Mouse (Mus musculus): ENCODE results near the gene Pelo. TPM values are rescaled to one million over a fixed set of nuclear protein-coding genes. Genes with fewer than 3 reads are reported as not detected.

Gene Pelo
- total RNA-seq (2021): 10 to 100 TPM; 10.3 to 11.1 TPM
- long read RNA-seq, experiment 1, transcript Pelo-201 (2 exons, 1,600 nt): major isoform, 7 of 7 reads
- long read RNA-seq, experiment 1, partial matches to known transcripts: 0 of 7 reads
- long read RNA-seq, experiment 1, other reads (novel, unspliced or antisense): 0 of 7 reads
- long read RNA-seq, experiment 2, transcript Pelo-201 (2 exons, 1,600 nt): major isoform, 9 of 11 reads
- long read RNA-seq, experiment 2, partial matches to known transcripts: 0 of 11 reads
- long read RNA-seq, experiment 2, other reads (novel, unspliced or antisense): 2 of 11 reads

DNA sequence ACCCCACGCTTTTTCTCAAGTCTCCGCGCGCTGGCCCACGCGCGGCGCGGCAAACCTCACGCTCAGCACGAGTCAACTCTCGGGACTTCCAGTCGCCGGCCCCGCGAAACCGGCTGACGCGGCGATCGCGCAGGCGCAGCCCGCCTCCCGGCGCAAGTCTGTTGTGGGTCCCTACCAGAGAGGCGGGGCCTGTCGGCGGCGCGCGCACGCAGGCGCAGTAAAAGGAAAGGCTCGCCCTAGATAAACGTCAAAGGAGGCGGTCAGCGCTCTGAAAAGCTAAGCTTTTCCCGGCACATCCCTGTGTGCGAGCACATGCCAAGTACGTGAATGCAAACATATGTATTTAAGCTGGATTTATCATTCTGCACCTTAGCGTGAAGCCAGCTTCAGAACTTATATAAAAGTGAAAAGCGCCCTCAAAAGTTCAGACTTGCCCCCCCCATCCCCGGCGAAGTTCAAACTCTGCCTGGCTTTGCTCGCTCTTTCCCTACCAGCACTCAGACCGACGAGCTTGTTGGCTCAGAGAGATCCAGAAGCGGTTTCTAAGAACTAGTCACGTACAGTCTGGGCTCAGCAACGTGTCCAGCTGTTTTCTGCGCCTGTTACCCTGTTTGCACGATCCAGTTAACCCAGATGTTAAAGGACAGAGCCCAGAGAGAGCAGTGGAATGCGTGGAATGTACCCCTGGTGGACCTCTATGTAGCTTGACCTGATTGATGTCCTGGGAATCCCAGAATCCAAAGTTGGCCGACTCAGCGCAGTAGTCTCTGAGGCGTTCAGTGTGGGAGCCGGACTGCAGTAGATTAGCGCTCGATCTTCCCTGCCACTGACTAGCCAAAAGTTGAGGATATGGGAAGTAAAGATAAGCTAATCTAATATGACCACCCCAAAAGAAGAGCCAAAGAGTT is at the start of gene Pelo:
Gene Pelo, minus strand, starts transcription at position 118 of the 908 bp plus-strand sequence.
- DNase-seq (ENCODE audit: low spot score): peak; percentile 96

DNA sequence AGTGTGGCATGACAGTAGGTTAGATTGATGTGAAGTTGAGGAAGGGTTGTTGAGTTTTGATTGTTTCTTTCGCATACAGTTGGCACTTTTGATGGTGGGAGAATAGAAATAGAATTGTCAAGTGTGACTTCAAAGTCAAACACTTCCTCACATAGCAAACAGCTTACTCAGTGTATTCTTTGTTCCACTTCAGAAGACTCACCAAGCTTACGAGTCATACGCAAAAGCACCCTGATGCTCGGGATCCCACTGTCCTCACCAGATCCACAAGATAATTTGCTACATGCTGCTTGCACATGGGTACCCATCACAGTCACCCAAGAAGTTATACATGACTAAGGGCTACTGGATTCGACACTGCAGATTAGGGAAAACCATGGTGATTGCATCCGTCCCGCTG is 48.5 kb upstream of the Pelo start:
- no peak for DNase-seq (ENCODE audit: low spot score)

DNA sequence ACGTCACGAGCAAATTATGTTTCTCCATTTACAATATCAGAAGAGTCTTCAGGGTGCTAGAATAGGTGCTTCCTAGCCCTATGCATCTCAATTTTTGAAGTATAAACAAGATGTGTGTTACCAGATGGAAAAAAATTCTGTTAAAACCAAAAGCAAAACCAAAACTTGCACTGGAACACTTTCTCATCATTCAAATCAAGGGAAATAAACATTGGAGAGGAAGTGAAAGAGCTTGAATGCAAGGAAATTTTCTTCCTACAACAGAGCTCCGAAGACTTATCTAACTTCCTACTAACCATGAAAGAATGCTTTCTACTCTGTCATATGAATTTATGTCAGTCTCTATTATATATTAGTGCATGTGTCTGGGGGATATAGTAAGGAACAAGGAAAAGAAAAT is 46.8 kb upstream of the Pelo start:
- no peak for DNase-seq (ENCODE audit: low spot score)

DNA sequence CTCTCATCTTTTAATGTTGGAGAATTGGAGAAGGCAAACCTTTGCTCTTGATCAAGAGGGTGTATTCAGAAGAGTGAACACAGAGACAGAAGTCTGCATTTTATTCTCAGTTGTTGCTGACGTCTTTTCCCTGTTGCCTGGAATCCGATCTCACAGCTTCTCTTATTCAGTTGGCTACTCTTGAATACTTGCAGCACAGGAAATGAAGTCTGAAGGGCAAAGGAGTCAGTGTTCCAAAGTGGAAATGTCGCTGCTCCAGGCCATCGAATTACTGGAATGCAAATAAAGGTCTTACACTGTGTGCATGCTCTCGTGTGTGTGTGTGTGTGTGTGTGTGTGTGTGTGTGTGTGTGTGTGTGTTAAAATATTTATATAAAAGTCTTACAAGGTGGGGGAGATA is 42.4 kb upstream of the Pelo start:
- DNase-seq (ENCODE audit: low spot score): no peak

DNA sequence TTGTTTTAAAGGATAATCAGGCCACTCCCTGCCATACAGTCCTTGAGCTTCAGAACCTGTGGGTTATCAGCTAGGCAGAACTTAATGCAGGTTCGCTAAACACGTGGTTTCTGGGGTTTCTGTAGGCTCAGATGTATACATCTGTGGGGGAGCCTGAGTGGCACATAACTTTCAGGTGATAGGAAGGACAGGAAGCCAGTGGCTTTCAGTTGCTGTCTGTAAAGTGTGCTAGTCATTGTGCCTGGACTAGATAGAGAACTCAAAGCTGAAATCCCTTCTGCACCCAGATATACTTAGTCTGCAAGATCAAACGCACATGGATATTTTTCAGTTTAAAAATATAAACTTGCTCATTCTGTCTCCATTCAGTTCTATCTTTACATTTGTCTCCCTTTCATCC is 41.4 kb upstream of the Pelo start:
- DNase-seq (ENCODE audit: low spot score): no peak

DNA sequence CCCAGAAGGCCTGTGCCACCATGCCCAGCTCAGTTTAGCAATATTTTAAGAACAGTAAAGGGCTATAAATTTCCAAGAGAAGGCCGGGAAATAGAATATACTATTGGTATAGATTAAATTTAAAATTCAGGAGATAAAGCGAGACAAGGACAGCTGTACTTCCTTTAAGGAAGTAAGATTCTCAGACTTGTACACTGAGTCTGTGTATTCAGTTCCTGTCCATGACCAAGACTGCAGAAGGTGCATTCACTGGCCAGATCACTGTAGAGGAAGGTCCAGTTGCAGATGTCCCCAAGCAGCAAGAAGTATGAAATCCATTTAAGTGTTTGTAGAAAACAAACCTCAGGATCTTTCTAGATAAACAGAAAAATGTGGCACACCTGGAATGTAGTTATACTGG is 40.0 kb upstream of the Pelo start:
- DNase-seq (ENCODE audit: low spot score): no peak

DNA sequence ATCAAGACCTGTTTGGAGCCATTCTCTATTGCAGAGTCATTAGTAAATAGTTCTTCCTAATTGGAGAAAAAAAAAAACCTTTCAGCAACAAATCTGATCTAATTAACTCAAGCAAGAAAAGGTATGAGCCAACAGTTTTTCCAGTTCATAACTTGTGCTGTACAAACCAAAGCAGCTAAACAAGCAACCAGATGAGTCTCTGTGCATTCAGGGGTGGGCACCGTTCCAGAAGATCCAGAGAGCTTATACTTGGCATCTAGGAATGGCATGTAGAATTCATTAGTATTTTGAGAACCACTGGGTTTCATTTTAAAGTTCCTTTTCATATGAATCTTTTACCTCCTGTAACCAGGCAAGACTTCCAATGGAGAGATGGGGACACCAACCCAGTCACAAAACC is 37.8 kb upstream of the Pelo start:
- DNase-seq (ENCODE audit: low spot score): no peak

DNA sequence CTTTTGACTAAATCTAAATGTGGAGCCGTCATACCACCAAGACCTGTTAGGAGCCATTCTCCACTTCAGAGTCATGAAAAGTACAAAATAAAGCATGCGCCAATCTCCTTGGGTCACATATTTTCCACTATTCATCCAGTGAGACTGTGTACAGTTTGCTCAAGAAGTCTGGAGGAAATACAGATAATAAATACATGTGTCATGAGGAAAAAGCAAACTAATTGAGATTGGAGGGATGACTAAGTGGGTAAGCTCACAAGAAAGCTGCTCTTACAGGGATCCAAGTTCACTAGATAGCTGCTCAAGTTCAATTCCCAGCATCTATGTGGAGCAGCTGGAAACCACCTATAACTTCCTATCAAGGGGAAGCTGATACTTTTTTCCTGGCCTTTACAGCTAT is 36.5 kb upstream of the Pelo start:
- no peak for DNase-seq (ENCODE audit: low spot score)

DNA sequence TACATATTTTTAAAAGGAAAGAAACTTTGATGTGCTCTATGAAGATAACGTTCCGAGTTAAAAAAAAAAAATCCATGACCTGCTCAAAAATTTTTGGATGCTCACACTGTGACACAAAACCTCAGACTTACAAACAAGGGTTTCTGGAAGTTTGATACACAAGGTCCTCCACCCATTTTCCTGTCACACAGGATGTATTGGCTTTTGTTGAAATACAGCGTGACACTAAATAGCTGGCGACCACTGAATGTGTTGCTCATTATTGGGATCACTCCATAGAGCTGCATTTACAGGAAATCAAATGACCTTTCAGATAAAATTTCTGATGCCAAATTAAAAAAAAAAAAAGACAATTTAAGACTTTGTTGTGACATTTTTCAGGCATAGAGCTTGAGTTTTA is 35.1 kb upstream of the Pelo start:
- DNase-seq (ENCODE audit: low spot score): no peak

DNA sequence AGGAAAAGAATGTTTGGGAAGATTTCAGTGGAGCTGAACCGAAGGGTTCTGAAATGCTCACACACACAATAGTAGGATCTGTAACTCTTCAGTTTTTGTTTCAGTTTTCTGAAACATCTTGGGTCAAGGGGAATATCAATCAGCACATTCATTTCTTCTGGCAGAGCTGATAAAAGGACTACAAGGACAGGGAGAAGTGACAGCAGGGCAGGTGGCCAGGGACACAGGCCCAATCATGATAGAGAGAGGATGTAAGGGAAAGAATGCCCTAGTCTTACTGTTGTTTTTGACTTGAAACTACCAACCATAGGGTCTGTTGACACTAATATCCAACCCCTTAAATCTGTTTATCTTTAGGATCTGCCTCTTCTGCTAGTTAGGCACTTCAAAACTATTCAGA is 34.5 kb upstream of the Pelo start:
- DNase-seq (ENCODE audit: low spot score): no peak

DNA sequence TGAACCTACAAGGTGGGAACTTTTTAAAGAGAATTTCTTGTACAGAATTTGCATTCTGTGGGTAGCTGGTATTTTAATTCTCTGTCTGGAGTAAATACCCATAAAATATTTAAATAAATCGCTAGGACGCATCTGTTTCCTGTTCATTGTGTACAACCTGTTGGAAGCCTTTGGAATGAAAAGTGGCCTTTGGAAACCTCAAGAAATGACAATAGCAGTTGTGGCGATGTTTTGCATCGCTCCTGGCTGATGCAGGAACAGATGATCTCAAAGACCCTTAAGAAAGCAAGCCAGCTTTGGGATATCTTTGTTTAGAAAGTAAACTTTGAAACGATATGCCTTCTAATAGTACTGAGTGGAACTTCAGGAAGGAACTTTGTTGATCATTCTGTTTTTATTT is 28.8 kb upstream of the Pelo start:
- DNase-seq (ENCODE audit: low spot score): no peak

DNA sequence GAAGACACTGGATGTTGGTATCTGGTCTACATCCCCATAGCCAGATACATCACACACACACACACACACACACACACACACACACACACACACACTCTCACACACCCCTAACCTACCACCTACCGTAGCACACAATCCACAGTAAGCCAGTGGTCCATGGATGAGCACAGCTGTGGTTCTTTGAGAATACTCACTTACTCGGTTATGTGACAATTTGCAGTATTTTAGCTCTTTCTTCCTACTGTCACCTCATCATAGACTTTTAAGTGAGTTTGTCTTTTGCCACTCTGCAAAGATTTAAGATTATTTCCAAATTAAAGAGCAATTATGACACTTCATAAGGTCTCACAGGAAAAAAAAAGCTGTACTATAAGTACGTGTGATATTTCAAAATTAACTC is 28.2 kb upstream of the Pelo start:
- DNase-seq (ENCODE audit: low spot score): no peak

DNA sequence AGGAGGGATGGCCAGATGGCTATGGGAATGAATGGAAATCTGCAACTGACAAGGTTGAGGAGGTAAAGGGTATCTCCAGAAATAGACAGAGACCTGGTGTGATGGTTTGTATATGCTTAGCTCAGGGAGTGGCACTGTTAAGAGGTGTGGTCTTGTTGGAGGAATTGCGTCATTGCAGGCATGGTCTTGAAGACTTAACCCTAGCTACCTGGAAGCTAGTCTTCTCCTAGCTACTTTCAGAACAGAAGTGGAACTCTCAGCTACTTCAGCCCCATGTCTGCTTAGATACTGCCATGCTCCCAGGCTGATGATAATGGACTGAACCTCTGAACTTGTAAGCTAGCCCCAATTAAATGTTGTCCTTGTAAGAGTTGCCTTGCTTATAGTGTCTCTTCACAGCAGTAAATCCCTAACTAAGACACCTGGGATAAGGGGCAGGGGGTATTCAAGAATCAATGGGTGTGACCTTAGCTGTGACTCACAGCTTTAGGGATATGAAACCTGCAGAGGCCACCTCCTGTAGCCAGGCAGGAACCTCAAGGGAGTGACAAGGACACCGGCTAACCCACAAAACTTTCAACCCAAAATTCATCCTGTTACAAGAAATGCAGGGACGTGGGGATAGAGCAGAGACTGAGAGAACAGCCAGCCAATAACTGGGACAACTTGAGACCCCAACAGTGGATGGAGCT is 27.1 kb upstream of the Pelo start:
- no peak for DNase-seq (ENCODE audit: low spot score)

DNA sequence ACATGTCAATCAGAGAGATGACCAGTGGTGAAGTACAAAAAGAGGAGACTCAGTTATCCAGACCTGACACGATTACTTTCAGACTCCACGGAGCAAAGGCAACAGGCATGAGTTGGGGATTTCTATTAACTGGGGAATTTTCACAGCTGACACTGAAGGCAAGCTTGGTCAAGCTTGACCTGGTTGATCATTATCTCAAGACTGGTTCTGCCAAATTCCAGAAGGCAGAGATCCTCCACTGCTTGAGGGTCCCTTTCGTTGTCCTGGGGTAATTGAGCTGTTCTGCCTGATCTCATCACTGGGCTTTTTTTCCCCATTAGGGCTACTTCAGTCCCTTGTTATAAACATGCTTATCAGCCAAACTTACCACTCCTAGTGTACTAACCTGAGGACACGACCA is 19.6 kb upstream of the Pelo start:
- no peak for DNase-seq (ENCODE audit: low spot score)

DNA sequence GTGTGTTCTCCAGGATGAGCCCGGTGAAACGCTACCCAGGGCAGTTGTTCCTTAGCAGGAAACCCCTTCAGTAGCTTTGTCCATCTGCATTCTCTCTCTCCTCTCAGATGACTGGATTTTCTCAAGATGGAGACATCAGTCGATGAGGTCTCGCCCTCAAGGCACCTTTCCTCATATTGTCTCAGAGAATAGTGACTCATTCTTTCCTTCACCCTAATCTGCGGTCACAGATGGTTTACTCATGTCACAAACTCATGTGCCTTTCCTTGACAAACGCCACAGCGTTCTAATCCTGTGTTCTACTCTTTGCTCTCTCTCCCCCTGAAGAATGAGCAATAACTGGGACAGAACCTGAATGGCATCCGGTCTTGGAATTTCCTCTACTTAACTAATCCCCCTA is 17.4 kb upstream of the Pelo start:
- no peak for DNase-seq (ENCODE audit: low spot score)

DNA sequence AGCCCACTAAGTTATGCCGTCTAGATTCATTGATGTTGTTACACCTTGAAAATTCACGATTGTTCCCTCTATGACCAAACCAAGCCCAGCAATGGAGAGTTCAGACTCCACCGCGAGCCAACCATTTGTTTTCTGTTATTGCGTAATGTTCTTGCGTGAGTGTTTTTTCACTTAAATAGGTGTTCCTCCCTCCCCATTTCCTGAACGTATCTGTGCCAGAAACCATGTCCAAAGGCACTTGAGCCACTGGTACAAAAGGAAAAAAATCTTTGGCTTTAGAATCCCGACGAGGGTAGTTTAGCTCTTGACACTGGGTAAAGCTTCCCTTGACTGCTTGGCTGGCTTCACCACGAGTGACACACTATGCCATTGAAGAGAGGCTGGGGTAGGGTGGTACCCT is 16.2 kb upstream of the Pelo start:
- peak; percentile 24 for DNase-seq (ENCODE audit: low spot score)

DNA sequence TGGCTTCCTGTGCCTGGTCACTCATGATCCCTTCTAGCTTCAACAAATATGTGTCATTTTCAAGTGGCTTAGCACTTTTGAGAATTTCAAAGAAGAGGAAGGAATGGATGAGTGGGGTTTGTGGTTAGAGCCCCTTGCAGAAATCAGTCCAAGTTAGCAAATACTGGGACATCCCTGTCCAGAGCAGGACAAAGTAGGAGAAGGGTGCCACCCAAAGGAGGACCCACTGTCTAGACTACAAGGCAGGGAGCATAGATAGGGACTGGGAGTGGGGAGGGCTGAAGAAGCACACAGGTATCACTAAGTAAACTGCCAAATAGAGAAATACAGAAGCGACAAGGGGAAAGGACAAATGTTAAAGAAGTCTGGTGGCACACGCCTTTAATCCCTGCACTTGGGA is 12.8 kb upstream of the Pelo start:
- DNase-seq (ENCODE audit: low spot score): no peak

DNA sequence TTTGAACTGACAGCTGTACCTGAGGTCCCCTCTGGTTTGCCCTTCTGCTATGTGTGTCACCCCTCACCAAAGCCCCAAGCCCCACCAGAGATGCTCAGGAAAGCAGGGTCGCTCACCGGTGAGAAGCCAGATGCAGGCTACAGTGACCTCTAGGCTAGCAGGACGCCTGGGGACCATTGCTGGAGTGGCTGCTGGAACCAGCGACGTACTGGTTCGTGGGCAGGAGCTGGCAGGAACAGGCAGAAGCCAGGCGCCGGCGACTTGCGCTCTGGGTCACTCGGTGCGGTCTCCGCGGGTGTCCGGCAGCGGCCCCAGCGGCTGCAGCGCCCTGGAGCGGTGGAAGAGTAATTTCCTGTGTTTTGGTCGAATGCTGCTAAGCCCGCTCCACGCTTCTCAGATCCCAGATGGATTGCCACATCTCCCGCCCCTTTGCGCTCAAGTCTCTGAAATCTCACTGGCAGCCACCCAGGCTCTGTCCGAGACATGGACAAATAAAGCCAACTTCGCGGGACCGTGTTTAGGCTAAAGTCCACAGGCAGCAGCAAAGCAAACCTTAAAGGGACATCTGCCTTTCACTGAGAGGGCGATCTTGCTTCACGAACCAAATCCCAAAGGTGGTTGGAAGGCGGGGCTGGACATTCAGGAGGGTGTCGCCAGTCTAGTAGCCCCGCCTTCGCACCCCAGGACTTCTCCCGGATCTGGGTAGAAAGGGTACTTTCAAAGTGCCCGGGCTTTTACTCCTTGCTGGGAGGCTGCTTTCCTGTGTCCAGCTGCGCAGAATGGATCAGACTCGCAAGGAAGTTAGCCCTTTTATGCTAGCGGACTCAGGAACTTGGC is 11.6 kb upstream of the Pelo start, which contains the start of the genes Gm49395 and Itga1:
Gene Gm49395, minus strand, starts transcription at position 567 of the 837 bp plus-strand sequence.
Gene Itga1, minus strand, starts transcription at position 610 of the 837 bp plus-strand sequence.
- peak; percentile 78 for DNase-seq (ENCODE audit: low spot score)

DNA sequence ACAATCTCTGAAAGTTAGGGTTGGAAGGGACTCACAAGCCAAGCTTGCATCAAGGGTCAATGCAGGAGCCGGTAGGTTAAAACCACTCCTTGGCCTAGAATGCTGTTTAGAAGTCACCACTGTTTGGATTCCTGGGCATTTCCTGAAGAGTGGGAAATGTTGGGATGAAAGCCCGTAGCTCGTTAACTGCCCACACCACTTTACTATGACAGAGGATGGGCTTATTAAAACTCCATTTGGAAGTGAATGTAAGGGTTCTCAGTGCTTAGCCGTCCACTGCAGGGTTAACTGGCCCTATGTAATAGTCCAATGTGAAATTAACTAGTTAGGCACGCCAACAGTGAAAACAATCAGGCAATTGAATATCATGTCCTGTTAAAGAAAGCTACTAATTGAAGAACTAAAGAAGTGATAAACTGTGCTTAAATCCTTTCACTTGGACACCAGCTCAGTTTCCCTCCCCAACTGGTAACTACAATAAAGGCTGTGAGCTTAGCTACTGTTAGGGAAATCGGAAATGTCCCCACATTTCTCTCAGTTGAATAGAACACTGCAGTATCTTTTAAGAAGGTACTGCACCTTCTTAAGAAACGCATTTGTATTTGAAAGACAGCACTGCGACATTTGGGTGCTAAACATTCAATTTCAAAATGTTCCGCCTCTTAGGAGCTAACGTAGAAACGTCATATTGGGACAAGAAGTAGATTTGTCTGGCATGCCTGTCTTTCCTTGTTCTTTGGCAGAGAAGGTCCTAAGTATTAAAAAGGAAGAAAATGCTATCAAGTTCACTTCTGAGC is 10.6 kb upstream of the Pelo start:
- DNase-seq (ENCODE audit: low spot score): peak; percentile 5

DNA sequence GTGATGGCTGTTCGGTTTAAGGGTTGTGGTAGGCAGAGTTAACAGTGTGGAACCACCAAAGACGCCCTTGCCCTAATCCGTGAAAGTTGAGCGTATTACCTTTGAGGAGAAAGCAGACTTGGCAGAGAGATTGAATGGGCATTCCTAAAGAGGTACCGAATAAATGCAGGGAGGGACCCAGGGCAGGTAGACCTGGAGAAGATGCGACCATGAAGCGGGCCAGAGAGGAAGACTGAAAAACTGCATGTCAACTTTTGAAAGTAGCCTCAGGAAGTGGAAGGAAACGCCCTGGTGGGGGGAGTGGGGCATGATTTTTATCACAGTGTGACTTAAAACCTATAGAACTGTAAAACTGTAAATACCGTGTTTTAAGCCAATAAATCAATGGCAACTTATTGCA is 9.4 kb upstream of the Pelo start:
- DNase-seq (ENCODE audit: low spot score): no peak
